8 mouse cellular contexts compared by ENCODE assay signal in the genomic region with DNA sequence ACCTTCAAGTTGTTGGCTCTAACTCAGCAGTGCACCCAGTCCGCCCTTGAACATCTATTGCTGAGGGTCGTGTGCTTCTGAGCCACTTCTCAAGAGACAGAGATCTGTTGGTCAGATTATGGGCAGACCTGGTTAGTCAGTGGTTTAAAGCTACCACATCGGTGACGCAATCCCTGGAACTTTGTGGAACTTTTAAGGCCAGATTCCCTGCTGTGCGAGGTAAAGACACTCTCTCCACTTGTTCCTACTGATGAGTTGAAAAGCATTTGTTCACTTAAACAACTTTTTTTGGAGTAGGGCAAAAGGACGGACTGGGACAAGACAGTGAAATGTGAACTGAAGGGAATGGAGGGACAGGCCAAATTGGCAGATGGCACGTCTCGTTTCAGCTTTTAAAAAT.
A peak's percentile ranks its signal among the peaks of the same experiment; 100 is the strongest.
DNase-seq lines count a peak whose midpoint lies in the region; ATAC-seq and TF ChIP-seq lines count a peak whose summit lies in the region.

No protein-coding gene starts in this region.

- intact Hi-C loops in heart, postnatal 10 days (cut with DNase I), result loop anchor here (1.0 to 5.0 kb wide), 5 partner anchors 41 to 390 kb away; no protein-coding TSS in a partner anchor

- H3K27ac ChIP-seq in heart, embryonic 13.5 days (replicated peaks), result peak overlapping the region; percentile 8
- peak overlapping the region; percentile 35 for H3K27ac ChIP-seq in embryonic fibroblast, embryonic 13.5 days (ENCODE audit: insufficient read depth, low read length)

- no peak overlapping the region for H3K4me2 ChIP-seq in heart, embryonic 13.5 days

- TF ChIP-seq CTCF in embryonic fibroblast, embryonic 13.5 days (IDR thresholded peaks at IDR 0.05; ENCODE audit: borderline replicate concordance, insufficient read depth, low read length), result no peak

- H3K36me3 ChIP-seq in heart, embryonic 13.5 days, result no peaks in the 10 kb centered on the region

- H3K9me3 ChIP-seq in heart, embryonic 13.5 days, result 0 out of 2 replicates have a peak, but pooled peaks cover 4% of the 10 kb centered on the region

- no peak; the same call in 1 of the 2 replicates for ATAC-seq in heart, embryonic 13.5 days (ENCODE audit: extremely low read depth, insufficient number of reproducible peaks, low FRiP score, low TSS enrichment)
- ATAC-seq in erythroid progenitor cell, adult 5-6 weeks (replicated peaks; ENCODE audit: low FRiP score, poor library complexity, severe bottlenecking), result no peak

- no peak overlapping the region for H3K4me3 ChIP-seq in heart, embryonic 13.5 days
- H3K4me3 ChIP-seq in embryonic fibroblast, embryonic 13.5 days (ENCODE audit: insufficient read depth, low read length), result no peak overlapping the region

- no peak for TF ChIP-seq POLR2A in embryonic fibroblast, embryonic 13.5 days (IDR thresholded peaks at IDR 0.05; ENCODE audit: low read depth, low read length)

- peaks cover 20% of the 10 kb centered on the region for H3K4me1 ChIP-seq in heart, embryonic 13.5 days
- H3K4me1 ChIP-seq in embryonic fibroblast, embryonic 13.5 days (ENCODE audit: control insufficient read depth, insufficient read depth, low read length), result no peaks in the 10 kb centered on the region

- 45% methylated on average over 8 of the region's 8 CpGs for WGBS in heart, embryonic 13.5 days

- H3K27me3 ChIP-seq in heart, embryonic 13.5 days (replicated peaks), result no peaks in the 10 kb centered on the region

- no peak overlapping the region for H3K9ac ChIP-seq in heart, embryonic 13.5 days

- no peak for DNase-seq in heart, postnatal 10 days
- DNase-seq in urinary bladder, postnatal 14 days (ENCODE audit: low spot score), result peak; percentile 24
- no peak for DNase-seq in urinary bladder, postnatal 10 days (ENCODE audit: low spot score)
- no peak for DNase-seq in cerebellum, adult 11 months
- DNase-seq in layer of hippocampus, postnatal 10 days (ENCODE audit: low spot score in 2 of 2), result no peak
